Mouse (Mus musculus) adrenal gland, adult 18-20 months (tissue): Measurements from ENCODE around the gene Klhl6. TPM values are rescaled to one million over a fixed set of nuclear protein-coding genes. Genes with fewer than 3 reads are reported as not detected.
"Not testable (repeated sequence)": the region's sequence is repeated elsewhere in the genome, so short reads cannot be mapped to it uniquely, and the experiment has no call there.

Experiments
- DNase-seq, 2 experiments: peaks; one replicate each; pipeline ENCODE4 v3.0.0; 2021 to 2022; ENCODE audit warnings: low spot score in 2 of 2
- long read RNA-seq, 2 experiments: library from polyadenylated mRNA; stranded (forward); transcript quantifications; one replicate each; pipeline ENCODE4 v2.0.0; 2021
- total RNA-seq, 2 experiments: library from RNA; stranded (reverse); gene quantifications; 1 replicate in 1 of 2; 2 replicates in 1 of 2; pipeline ENCODE4 v1.2.3; 2021

The Klhl6 gene
- 1 to 10 TPM; 4.2 to 6.1 TPM for total RNA-seq
- long read RNA-seq, experiment 1, partial matches to known transcripts = 0 of 5 reads
- long read RNA-seq, experiment 1, other reads (novel, unspliced or antisense) = 3 of 5 reads
- long read RNA-seq, experiment 2, partial matches to known transcripts = 2 of 11 reads
- long read RNA-seq, experiment 2, other reads (novel, unspliced or antisense) = 6 of 11 reads

DNA sequence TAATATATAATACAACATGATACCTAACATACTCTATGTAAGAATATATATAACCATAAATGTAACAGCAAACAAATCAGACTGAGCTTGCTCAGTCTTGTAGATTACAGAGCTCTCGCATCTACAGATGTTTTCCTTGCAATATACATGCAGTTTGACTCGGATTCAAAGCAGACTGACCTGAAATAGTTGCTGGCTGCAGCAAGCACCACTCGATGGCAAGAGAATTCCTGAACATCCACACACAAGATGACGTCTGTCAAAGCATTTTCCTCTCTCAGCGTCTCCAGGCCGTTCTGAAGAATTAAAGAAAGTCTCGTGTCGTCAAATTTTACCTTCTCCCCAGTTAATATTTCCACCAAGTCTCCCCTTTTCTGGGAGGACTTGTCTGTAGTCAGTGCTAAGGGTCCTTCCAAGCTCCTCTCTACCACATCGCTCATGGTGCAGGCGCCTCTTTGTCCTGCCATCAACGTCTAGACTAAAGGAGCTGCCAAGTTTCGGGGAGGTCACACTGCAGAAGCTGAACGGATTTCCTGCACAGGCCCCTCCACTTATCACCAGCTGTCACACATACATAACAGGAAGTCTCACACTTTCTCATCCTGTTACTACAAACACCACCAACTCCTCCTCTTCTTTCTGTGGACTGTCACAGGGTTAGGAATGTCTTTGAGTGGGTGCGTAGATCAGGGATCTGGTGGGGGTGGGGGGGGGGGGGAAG, at the start of gene Klhl6:
TSS of gene Klhl6 (minus strand) at position 501 of the 721 bp plus-strand sequence.
- peak; percentile 12 to 43 for DNase-seq

DNA sequence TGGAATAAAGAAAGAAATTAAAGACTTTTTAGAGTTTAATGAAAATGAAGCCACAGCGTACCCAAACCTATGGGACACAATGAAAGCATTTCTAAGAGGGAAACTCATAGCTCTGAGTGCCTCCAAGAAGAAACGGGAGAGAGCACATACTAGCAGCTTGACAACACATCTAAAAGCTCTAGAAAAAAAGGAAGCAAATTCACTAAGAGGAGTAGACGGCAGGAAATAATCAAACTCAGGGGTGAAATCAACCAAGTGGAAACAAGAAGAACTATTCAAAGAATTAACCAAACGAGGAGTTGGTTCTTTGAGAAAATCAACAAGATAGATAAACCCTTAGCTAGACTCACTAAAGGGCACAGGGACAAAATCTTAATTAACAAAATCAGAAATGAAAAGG, 44.4 kb upstream of the Klhl6 start:
- DNase-seq = not testable (repeated sequence)

DNA sequence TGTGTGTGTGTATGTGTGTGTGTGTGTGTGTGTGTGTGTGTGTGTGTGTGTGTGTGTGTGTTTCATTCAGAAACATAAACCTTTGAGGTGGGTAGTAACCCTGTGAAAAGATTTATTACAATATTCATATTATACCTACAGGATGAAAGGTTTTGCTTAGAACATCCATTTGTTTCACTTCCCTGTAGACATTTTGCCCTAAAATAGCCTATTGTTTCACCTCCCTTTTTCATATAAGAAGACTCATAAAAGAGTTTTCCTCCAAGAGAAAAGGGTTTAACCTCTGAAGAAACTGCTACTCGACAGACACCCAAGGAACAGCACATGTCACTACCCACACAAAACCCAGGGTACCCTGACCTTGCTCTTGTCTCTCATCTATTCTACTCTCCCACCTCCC, 40.0 kb upstream of the Klhl6 start:
- no peak for DNase-seq

DNA sequence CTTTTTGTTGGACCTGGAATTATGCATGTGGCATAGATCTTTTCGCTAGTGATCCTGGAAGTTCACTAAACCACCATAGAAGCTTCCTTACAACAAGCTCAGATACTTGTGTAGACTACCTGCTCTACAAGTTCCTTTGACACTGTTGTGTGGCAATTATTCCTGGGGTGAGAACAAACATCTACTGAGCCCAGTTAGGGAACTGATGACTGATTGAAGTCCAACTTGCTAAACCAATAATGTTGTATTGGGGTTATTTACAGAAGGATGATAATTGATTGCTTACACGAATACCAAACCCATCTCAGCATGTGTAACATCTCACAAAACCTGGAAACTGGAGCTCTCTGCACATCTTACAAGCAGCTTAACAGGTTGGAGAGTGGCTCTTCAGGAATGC, 39.0 kb upstream of the Klhl6 start:
- no peak for DNase-seq

DNA sequence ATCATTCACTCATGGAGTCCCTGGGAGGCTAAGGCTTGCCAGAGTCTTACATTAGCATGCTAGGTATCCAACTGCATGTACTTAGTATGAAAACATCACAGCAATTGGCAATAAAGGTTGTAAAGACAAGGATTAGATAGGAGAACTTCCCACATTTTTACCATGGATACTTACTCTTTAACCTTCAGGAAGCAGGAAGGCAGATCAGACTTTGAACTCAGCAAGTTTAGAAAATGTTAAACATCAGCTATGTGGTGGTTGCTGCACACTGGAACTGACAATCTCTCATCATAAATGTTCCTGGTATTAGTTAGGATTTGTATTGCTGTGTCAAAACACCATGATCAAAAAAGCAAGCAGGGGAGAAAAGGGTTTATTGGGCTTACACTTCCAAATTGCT, 29.8 kb upstream of the Klhl6 start:
- DNase-seq = no peak

DNA sequence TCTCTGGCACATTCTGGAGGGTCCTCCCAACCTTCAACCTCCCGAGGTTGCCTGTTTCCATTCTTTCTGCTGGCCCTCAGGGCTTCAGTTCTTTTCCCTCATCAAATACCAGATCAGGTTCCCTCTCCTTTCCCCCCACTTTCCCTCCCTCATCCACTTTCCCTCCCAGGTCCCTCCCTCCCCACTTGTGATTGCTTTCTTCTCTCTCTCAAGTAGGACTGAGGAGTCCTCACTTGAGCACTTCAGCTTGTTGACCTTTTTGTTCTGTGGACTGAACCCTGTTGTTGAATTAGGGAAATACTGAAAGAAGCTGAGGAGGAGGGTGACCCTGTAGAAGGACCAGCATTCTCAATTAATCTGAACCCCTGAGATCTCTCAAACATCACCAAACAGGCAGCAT, 23.2 kb upstream of the Klhl6 start:
- DNase-seq = no peak

DNA sequence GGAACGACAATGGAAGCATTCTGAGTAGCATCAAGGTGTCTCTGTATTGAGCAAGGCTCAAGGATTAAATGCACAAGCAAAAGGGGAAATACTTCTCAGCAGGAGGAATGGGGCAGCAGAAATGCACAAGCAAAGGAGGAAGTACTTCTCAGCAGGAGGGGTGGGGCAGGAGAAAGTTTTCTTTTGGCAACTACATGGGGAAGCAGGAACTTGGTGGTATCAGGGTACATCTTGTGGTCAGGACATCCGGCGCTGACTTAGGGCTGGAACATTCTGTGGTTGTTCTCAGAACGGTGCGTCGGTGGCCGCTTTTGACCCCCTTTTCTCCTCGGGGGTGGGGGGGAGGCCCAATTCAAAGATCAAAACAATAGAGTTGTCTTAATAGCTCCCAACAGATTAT, 17.4 kb upstream of the Klhl6 start:
- not testable (repeated sequence) for DNase-seq

DNA sequence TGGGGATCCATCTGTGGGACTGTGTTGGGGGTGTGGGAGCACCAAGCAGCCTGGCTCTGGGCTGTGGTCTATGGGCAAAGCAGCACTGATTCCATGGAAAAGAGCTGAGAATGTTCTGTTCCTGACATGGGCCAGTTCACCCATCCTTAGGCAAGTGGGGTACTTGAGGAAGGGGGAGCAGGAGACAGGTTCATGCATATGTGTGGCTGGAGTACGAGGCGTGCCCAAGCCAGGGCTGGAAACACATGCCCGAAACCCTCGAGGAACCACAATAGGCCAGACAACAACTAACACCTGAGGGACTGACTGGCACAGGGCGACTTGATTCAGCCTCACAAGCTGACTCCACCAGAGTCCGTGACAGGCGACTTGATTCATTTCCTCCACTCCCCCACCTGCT, 14.8 kb upstream of the Klhl6 start:
- no peak for DNase-seq

DNA sequence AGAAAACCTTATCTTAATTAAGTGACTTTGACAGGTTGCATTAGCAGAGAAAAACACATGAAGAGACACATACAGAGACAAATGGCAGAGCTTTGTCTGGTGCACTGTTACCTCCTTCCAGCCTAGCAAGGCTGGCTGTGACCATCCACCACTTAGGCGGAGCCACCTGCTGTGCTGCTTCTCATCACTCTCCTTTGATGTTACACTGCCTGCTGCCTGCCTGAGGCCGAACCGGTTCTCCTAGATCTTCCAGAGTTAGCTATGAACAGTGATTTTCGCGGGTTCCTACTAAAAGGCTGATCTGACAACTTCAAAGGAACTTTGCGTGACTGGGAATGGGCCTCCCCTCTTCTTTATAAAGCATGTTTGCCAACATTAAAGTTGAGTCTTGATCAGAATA, 14.1 kb upstream of the Klhl6 start:
- DNase-seq = not testable (repeated sequence)

DNA sequence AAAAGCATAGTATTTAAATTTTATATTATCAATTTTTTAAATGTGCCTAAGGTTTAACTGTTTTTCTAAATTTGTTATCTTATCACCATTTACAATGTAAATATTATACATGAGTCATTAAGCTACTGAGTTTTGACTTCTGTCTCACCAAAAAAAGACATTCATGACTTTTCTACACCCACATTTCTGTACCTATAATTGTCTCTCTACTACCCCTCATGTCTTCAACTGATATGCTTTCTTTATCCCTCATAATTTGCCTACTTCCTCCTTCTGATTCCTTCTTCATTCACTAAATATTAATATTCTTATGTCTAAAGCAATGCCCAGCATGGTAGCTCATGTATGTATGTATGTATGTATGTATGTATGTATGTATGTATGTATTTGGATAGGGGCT, 13.0 kb upstream of the Klhl6 start:
- DNase-seq = no peak

DNA sequence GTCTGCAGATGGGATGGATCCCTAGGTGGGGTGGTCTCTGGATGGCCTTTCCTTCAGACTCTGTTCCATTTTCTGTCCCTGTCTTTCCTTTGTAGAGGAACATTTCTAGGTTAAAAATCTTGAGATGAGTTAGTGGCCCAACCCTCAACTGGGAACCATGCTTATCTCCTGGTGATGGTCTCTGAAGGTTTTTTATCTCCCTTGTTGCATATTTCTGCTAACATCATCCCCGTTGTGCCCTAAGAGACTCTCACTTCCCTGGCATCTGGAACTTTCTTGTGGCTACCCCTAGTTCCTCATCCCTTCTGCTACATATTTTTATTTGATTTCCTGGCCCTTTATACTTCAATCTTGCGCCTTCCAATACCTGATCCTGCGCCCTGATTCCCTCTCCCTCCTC, 10.4 kb upstream of the Klhl6 start:
- DNase-seq = no peak

DNA sequence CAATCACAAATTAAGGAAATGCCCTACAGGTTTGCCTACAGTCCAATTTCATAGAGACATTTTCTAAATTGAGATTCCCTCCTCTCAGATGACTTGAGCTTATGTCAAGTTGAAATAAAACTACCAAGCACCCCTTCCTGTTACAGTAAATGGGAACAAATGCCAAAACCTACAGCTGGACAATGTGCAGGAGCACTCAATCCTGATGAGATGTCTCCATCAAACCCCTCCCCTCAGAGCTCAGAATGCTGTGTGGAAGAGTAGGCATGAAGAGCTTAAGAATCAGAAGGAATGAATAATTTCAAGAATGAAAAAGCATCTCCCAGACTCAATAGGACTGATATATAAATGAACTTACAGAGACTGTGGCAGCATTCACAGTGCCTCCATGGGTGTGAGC, 7.7 kb upstream of the Klhl6 start:
- DNase-seq = no peak

DNA sequence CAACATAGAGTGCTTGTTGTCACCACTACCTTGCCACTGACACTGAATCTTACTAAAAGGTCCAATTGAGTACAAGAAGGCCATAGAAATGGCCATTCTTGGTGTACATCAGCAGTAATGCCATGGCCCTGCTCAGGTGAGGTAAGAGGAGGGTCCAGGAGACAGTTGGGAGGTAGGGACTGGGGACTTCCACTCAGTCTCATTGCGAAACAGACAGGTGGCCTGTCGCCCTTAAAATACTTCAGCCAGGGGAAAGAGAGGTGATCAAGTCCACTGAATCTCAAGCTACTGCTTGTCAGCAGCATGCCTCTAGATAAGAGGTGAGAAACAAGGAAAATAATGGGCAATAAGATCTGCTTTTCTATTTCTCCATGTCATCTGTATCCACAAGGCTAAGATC, 4.8 kb upstream of the Klhl6 start:
- DNase-seq = no peak

DNA sequence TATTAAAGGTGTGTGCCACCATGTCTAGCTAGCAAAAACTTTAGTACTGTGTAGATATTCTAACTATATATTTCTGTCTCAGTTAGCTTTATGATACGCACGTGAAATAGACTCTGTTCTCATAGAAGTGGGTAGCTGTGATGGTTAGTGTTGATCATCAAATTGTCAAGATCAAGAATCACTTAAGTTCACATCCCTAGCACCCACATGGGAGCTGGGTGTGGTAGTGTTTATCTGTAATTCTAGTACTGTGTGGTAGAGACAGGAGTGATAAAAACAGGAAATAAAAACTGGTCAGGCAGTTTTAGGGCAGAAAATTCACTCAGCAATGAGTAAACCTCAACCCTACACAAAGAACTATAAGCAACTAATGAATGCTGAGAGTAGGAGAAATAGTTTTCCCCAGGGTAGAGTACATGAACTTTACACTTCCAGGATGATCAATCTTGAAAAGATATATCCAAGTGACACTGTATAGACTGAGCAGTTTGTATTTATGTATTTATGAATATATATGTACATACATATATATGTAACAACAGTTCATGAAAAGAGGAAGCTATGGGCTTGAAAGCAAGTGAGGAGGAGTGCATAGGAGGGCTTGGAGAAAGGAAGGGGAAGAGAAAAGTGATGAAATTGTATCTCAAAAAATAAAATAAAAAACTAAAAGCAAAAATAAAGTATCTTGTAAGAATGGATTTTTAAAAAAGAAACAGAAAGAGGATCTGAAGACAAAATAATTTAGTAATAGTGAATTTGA, 2.2 kb upstream of the Klhl6 start:
- no peak for DNase-seq

DNA sequence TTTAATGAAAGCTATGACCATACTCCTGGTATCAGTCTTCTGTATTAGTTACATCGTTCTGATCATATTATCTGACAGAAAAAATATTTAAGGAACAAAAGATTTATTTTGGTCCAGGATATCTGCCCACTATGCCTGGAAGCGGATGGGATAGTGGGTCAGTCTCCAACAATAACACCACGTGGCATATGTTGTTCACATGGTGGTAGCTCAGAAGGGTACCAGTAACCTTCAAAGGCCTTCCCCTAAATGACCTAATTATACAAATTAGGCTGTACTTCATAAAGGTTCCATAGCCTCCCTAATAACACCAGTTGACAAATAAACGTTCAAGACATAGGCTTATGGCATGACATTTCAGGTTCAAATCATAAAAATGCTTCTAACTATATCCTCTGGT, 722 bp upstream of the Klhl6 start:
- DNase-seq = no peak

DNA sequence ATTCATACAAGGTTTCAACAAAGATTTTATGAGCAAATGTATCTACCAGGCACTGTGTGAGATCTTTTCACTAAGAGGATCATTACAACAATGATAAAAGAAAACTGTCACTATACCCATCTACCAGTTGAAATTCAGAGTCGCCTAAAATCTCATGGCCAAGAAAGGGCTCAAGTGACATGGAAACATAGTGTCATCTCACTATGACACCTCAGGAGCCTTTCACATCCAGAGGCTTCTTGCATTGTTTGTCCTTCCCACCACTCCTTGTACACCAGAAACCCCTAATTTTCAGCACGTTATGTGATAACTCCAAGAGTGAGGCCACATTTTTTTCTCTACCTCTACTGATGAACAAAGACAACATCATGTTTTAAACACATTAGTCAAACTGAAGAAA, 1.2 kb downstream of the Klhl6 start:
- DNase-seq = no peak

DNA sequence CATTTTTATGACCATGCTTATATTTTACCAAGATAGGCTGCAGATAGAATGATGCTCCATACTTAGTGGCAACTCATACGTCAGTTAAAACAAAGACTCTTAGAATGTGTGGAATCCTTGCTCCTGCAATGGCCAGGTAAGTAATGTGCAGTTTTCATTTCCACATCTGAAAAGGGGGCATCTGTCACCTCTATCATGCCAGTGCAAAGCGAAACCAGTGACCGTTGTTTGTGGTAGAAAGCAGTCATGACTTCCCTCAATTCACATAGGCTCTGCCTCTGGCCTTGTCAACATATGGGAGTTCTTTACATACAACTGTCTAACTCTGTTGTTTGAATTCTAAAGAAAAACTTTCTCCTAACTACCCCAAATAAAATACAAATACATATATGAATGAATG, 1.8 kb downstream of the Klhl6 start:
- no peak for DNase-seq

DNA sequence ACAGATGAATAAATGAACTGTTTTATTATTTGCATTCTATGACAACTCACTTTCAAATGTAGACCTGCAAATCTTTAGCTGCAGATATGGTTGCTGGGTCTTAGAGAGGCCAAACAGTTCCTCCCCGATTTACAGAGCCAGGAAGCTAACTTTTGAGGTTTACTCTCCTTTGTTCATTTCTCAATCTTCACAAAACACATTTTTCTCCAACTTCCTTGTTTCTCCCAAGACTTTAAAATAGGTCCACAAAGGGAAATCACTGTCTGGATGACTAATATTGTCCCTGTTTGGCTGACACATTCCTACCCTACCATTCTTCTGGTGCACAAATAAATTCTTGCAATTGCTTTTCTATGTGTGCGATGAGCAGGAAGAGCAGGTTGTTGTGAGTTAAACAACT, 3.1 kb downstream of the Klhl6 start:
- DNase-seq = no peak

DNA sequence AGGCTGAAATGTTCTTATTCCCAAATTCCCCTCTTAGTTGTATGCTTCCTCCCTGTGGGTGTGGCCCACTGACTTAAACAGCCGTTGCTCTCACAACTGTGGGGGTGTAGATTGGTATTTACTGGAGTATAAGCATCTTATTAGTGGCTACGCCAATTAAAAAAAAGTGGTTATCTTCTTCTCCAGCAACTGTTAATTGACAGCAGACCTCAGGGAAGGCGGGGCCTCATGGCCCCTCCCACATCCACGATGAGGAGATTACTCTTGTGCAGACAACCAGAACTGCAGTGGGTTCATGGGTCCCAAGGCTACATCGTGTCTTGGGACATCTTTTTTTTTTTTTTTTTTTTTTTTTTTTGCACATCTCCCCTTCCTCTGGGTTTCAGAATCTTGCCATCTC, 5.6 kb downstream of the Klhl6 start:
- DNase-seq = no peak

DNA sequence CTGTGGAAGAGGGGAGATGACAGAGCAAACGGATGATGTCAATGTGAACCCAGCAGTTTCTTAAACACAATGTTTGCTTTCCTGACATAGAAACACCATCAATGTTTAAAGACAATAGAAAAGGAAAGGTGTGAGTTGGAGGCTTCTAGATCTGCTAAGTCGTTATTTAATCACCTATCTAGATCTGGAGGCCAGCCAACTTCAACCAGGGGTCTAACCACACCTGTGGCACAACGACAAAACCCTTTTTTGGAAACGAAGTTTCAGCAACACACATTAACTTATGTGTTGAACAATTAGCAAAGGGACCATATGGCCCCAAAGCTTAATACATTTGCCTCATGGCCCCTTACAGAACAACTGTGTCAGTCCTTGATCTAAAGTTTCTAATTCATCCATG, 6.0 kb downstream of the Klhl6 start:
- no peak for DNase-seq

DNA sequence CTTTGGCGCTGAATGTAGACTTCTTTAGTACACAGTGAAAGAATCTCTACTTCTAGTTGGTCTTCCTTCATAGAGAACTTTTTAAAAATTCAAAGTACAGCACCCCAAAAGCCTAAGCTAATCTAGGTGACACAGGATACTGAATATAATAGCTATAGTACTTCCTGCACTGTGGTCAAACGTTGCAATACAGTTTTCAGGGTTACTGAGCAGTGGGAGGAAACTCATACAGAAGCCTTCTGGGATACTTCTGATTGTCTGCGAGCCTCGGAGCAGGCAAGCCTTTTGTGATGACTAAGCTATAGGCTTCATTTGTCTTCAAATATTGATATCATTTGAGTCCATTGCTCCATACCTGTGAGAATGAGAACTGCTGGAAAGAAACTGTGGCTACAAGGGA, 7.4 kb downstream of the Klhl6 start:
- DNase-seq = no peak

DNA sequence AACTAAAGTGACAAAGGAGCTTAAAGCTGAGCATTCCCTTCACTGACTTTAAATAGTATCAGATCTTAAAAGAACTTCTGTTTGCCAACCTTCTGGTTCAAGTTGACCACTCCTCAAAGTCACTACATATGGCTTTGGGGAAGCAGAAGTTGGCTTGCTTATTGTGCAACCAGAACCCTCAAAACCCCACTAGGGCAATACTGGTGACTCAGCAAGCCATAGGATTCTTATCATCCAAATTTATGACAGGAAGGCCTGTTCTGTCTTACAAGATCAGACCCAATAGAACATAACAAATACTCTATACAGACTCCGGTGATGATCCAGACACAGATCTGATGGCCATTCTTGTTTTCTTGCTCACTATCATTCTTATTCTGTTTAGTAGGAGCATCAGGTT, 9.4 kb downstream of the Klhl6 start:
- no peak for DNase-seq
